ENCODE assay signal across 3 mouse cellular contexts in genomic region chr13:13474464-13474863, GRCm38 (mm10). TPM values are rescaled to one million over a fixed set of nuclear protein-coding genes. Genes with fewer than 3 reads are reported as not detected.
"Had no signal": no experiment of that assay in that cellular context is flagged by ENCODE, and none has a peak within 500 bp of the region (broad histone marks: within the 10 kb centered on the region; RNA-seq: fewer than 3 reads in every experiment).

No protein-coding gene starts in this region.

RNA-seq across cellular contexts. Expression of gene Nid1, which starts 37.1 kb away (rescaled TPM):
- total RNA-seq: common myeloid progenitor, adult 5-6 weeks; granulocyte monocyte progenitor cell, adult 5-6 weeks had no signal
- polyA plus RNA-seq: erythroblast, embryonic 14.5 days had no signal
